Mouse (Mus musculus): ENCODE measurements around the gene Commd7. TPM values are rescaled to one million over a fixed set of nuclear protein-coding genes. Genes with fewer than 3 reads are reported as not detected.
"Not testable (repeated sequence)": the region's sequence is repeated elsewhere in the genome, so short reads cannot be mapped to it uniquely, and the experiment has no call there.

Gene Commd7
- 74.8 and 84.7 TPM in 2 replicates for polyA plus RNA-seq (2015; fragmentation: Nextera tagmentation; extraction: Ambion mirVana)

GRCm38 (mm10) chr2:153631976-153632870 lies at the start of gene Commd7:
Gene Commd7, minus strand, starts transcription at chr2:153632781.
- Histone ChIP-seq H3K4me2 (replicated peaks; ENCODE audit: low read depth) (peak within 1 kb of the TSS; percentile 77), H3K27me3 (replicated peaks; ENCODE audit: control insufficient read depth, insufficient read depth, low read length) (no peaks in the 10 kb centered on the region), H3K4me3 (ENCODE audit: low read depth, low read length) (peak within 1 kb of the TSS; percentile 91), H3K4me1 (replicated peaks; ENCODE audit: control insufficient read depth, insufficient read depth, low read length) (peaks cover 5% of the 10 kb centered on the region; the same call in 1 of the 2 replicates), H3K36me3 (ENCODE audit: control insufficient read depth, insufficient read depth) (peaks cover 15% of the 10 kb centered on the region), H3K9ac (ENCODE audit: low read depth, low read length) (peak within 1 kb of the TSS; percentile 89), H3K9me3 (ENCODE audit: control insufficient read depth) (no peaks in the 10 kb centered on the region), H3K27ac (ENCODE audit: low read depth, low read length) (peak within 1 kb of the TSS; percentile 96)
- TF ChIP-seq CTCF (IDR thresholded peaks at IDR 0.05; ENCODE audit: low read depth): no peak
- 4% methylated on average over 53 of the region's 53 CpGs for WGBS
- peak; percentile 86 for ATAC-seq

- no peak overlapping the region for H3K9ac ChIP-seq (ENCODE audit: low read depth, low read length)
- TF ChIP-seq CTCF (IDR thresholded peaks at IDR 0.05; ENCODE audit: low read depth): no peak
- 94% methylated on average over 1 of the region's 1 CpGs for WGBS
- no peak overlapping the region for H3K4me2 ChIP-seq (replicated peaks; ENCODE audit: low read depth)
- ATAC-seq: no peak
- no peaks in the 10 kb centered on the region for H3K27me3 ChIP-seq (replicated peaks; ENCODE audit: control insufficient read depth, insufficient read depth, low read length)
- H3K27ac ChIP-seq (ENCODE audit: low read depth, low read length): no peak overlapping the region
- H3K9me3 ChIP-seq (ENCODE audit: control insufficient read depth): no peaks in the 10 kb centered on the region
- H3K4me1 ChIP-seq (replicated peaks; ENCODE audit: control insufficient read depth, insufficient read depth, low read length): no peaks in the 10 kb centered on the region
- no peaks in the 10 kb centered on the region for H3K36me3 ChIP-seq (ENCODE audit: control insufficient read depth, insufficient read depth)
- no peak overlapping the region for H3K4me3 ChIP-seq (ENCODE audit: low read depth, low read length)
Measured at GRCm38 (mm10) chr2:153679959-153680358, 47.4 kb upstream of the Commd7 start.

- H3K4me3 ChIP-seq (ENCODE audit: low read depth, low read length): no peak overlapping the region
- no peak overlapping the region for H3K27ac ChIP-seq (ENCODE audit: low read depth, low read length)
- no peaks in the 10 kb centered on the region for H3K9me3 ChIP-seq (ENCODE audit: control insufficient read depth)
- WGBS: 65% methylated on average over 7 of the region's 7 CpGs
- no peaks in the 10 kb centered on the region for H3K27me3 ChIP-seq (replicated peaks; ENCODE audit: control insufficient read depth, insufficient read depth, low read length)
- peak; percentile 51; the same call in 1 of the 2 replicates for ATAC-seq
- H3K4me2 ChIP-seq (replicated peaks; ENCODE audit: low read depth): no peak overlapping the region
- no peaks in the 10 kb centered on the region for H3K4me1 ChIP-seq (replicated peaks; ENCODE audit: control insufficient read depth, insufficient read depth, low read length)
- no peak overlapping the region for H3K9ac ChIP-seq (ENCODE audit: low read depth, low read length)
- no peak for TF ChIP-seq CTCF (IDR thresholded peaks at IDR 0.05; ENCODE audit: low read depth)
- H3K36me3 ChIP-seq (ENCODE audit: control insufficient read depth, insufficient read depth): no peaks in the 10 kb centered on the region
Measured at GRCm38 (mm10) chr2:153677550-153677949, 45.0 kb upstream of the Commd7 start.

GRCm38 (mm10) chr2:153676944-153677343 lies 44.4 kb upstream of the Commd7 start:
- Histone ChIP-seq H3K4me1 (replicated peaks; ENCODE audit: control insufficient read depth, insufficient read depth, low read length) (no peaks in the 10 kb centered on the region), H3K9me3 (ENCODE audit: control insufficient read depth) (no peaks in the 10 kb centered on the region), H3K27me3 (replicated peaks; ENCODE audit: control insufficient read depth, insufficient read depth, low read length) (no peaks in the 10 kb centered on the region), H3K36me3 (ENCODE audit: control insufficient read depth, insufficient read depth) (no peaks in the 10 kb centered on the region), H3K9ac (ENCODE audit: low read depth, low read length) (no peak overlapping the region), H3K27ac (ENCODE audit: low read depth, low read length) (no peak overlapping the region; the same call in 1 of the 2 replicates), H3K4me2 (replicated peaks; ENCODE audit: low read depth) (no peak overlapping the region), H3K4me3 (ENCODE audit: low read depth, low read length) (no peak overlapping the region)
- 94% methylated on average over 6 of the region's 6 CpGs for WGBS
- ATAC-seq: no peak
- no peak for TF ChIP-seq CTCF (IDR thresholded peaks at IDR 0.05; ENCODE audit: low read depth)

GRCm38 (mm10) chr2:153675364-153675763 lies 42.8 kb upstream of the Commd7 start:
- not testable (repeated sequence) for H3K36me3 ChIP-seq (ENCODE audit: control insufficient read depth, insufficient read depth); H3K9ac ChIP-seq (ENCODE audit: low read depth, low read length); H3K4me3 ChIP-seq (ENCODE audit: low read depth, low read length); H3K27me3 ChIP-seq (replicated peaks; ENCODE audit: control insufficient read depth, insufficient read depth, low read length); H3K4me2 ChIP-seq (replicated peaks; ENCODE audit: low read depth); H3K27ac ChIP-seq (ENCODE audit: low read depth, low read length); ATAC-seq; H3K4me1 ChIP-seq (replicated peaks; ENCODE audit: control insufficient read depth, insufficient read depth, low read length); H3K9me3 ChIP-seq (ENCODE audit: control insufficient read depth)
- WGBS: 79% methylated on average over 1 of the region's 1 CpGs

GRCm38 (mm10) chr2:153672619-153673018 lies 40.0 kb upstream of the Commd7 start:
- H3K9ac ChIP-seq (ENCODE audit: low read depth, low read length): no peak overlapping the region
- no peak overlapping the region; the same call in 1 of the 2 replicates for H3K27ac ChIP-seq (ENCODE audit: low read depth, low read length)
- H3K9me3 ChIP-seq (ENCODE audit: control insufficient read depth): no peaks in the 10 kb centered on the region
- no peak for ATAC-seq
- H3K36me3 ChIP-seq (ENCODE audit: control insufficient read depth, insufficient read depth): peaks cover 4% of the 10 kb centered on the region; the same call in 1 of the 2 replicates
- WGBS: 89% methylated on average over 2 of the region's 2 CpGs
- TF ChIP-seq CTCF (IDR thresholded peaks at IDR 0.05; ENCODE audit: low read depth): peak; percentile 24; the same call in 1 of the 2 replicates
- no peaks in the 10 kb centered on the region for H3K27me3 ChIP-seq (replicated peaks; ENCODE audit: control insufficient read depth, insufficient read depth, low read length)
- H3K4me3 ChIP-seq (ENCODE audit: low read depth, low read length): no peak overlapping the region
- H3K4me1 ChIP-seq (replicated peaks; ENCODE audit: control insufficient read depth, insufficient read depth, low read length): no peaks in the 10 kb centered on the region
- no peak overlapping the region for H3K4me2 ChIP-seq (replicated peaks; ENCODE audit: low read depth)

All from intestine, postnatal 0 days (tissue).